Mouse (Mus musculus) midbrain, embryonic 15.5 days (tissue): Measurements from ENCODE around the gene Fjx1. TPM values are rescaled to one million over a fixed set of nuclear protein-coding genes. Genes with fewer than 3 reads are reported as not detected.
A peak's percentile ranks its signal among the peaks of the same experiment; 100 is the strongest.

Experiments used
- ATAC-seq: fragments of 200-750 bp; cut with Nextera tagmentation; replicated peaks from 2 replicates; pipeline ENCODE4 v1.8.0; 2017; ENCODE audit warnings: moderate TSS enrichment
- H3K27ac ChIP-seq: fragments of 300-500 bp; sonication (generic); 2 replicates; pipeline ENCODE4 v1.5.1; 2015; ENCODE audit warnings: mild to moderate bottlenecking, inconsistent platforms
- H3K27me3 ChIP-seq: fragments of 300-500 bp; sonication (generic); replicated peaks from 2 replicates; pipeline ENCODE4 v1.6.1; 2015; ENCODE audit warnings: inconsistent platforms
- H3K36me3 ChIP-seq: fragments of 300-500 bp; sonication (generic); replicated peaks from 2 replicates; pipeline ENCODE4 v1.6.1; 2015; ENCODE audit warnings: inconsistent platforms
- H3K4me1 ChIP-seq: fragments of 300-500 bp; sonication (generic); 2 replicates; pipeline ENCODE4 v1.6.1; 2015; ENCODE audit warnings: inconsistent platforms
- H3K4me2 ChIP-seq: fragments of 300-500 bp; sonication (generic); 2 replicates; pipeline ENCODE4 v1.6.1; 2015; ENCODE audit warnings: inconsistent platforms, mild to moderate bottlenecking, moderate library complexity
- H3K4me3 ChIP-seq: fragments of 300-500 bp; sonication (generic); 2 replicates; pipeline ENCODE4 v1.5.1; 2015; ENCODE audit warnings: mild to moderate bottlenecking, inconsistent platforms
- H3K9ac ChIP-seq: fragments of 300-500 bp; sonication (generic); 2 replicates; pipeline ENCODE4 v1.6.1; 2015; ENCODE audit warnings: mild to moderate bottlenecking, inconsistent platforms
- H3K9me3 ChIP-seq: fragments of 300-500 bp; sonication (generic); 2 replicates; pipeline ENCODE4 v1.6.1; 2016; ENCODE audit warnings: inconsistent platforms
- WGBS: fragments of 180-500 bp; shearing (Covaris S2); methylation state at CpG from one replicate; pipeline ENCODE4 v1.1.7; 2015; ENCODE audit warnings: mixed read lengths; 5-methylcytosine and 5-hydroxymethylcytosine counted together
- polyA plus RNA-seq: library from polyadenylated mRNA; unstranded; fragments of >200 nt; fragmentation: Nextera tagmentation; extraction: Ambion mirVana; gene quantifications from 2 replicates; pipeline ENCODE4 v1.2.1, GENCODE M21; 2015

Fjx1 gene
- 35.5 and 37.9 TPM in 2 replicates for polyA plus RNA-seq

GRCm38 (mm10) chr2:102451671-102452549 is at the start of gene Fjx1:
Gene Fjx1 (minus strand): TSS chr2:102452499.
- Histone ChIP-seq H3K27ac (peak within 1 kb of the TSS; percentile 94), H3K4me1 (peaks cover 26% of the 10 kb centered on the region), H3K27me3 (0 out of 2 replicates have a peak, but pooled peaks cover 2% of the 10 kb centered on the region), H3K36me3 (no peaks in the 10 kb centered on the region), H3K9me3 (no peaks in the 10 kb centered on the region), H3K9ac (peak within 1 kb of the TSS; percentile 81), H3K4me3 (peak within 1 kb of the TSS; percentile 65), H3K4me2 (peak within 1 kb of the TSS; percentile 87)
- peak; percentile 86 for ATAC-seq
- WGBS: under 1% methylated on average over 45 of the region's 49 CpGs

- no peak for ATAC-seq
- H3K9me3 ChIP-seq: no peaks in the 10 kb centered on the region
- no peak overlapping the region for H3K4me3 ChIP-seq
- no peak overlapping the region for H3K9ac ChIP-seq
- 55% methylated on average over 4 of the region's 4 CpGs for WGBS
- no peaks in the 10 kb centered on the region for H3K27me3 ChIP-seq
- H3K4me1 ChIP-seq: no peaks in the 10 kb centered on the region
- H3K4me2 ChIP-seq: no peak overlapping the region
- no peak overlapping the region for H3K27ac ChIP-seq
- no peaks in the 10 kb centered on the region for H3K36me3 ChIP-seq
Measured at GRCm38 (mm10) chr2:102500001-102500689, 47.8 kb upstream of the Fjx1 start.

- Histone ChIP-seq H3K9ac (no peak overlapping the region), H3K27ac (no peak overlapping the region), H3K4me2 (no peak overlapping the region), H3K4me1 (no peaks in the 10 kb centered on the region), H3K9me3 (no peaks in the 10 kb centered on the region), H3K27me3 (no peaks in the 10 kb centered on the region), H3K36me3 (no peaks in the 10 kb centered on the region), H3K4me3 (no peak overlapping the region)
- no peak for ATAC-seq
- WGBS: 56% methylated on average over 3 of the region's 3 CpGs
Measured at GRCm38 (mm10) chr2:102480738-102481137, 28.4 kb upstream of the Fjx1 start.

- H3K4me1 ChIP-seq: no peaks in the 10 kb centered on the region
- H3K27me3 ChIP-seq: no peaks in the 10 kb centered on the region
- H3K4me2 ChIP-seq: no peak overlapping the region
- no peak for ATAC-seq
- H3K27ac ChIP-seq: no peak overlapping the region
- H3K9me3 ChIP-seq: no peaks in the 10 kb centered on the region
- no peaks in the 10 kb centered on the region for H3K36me3 ChIP-seq
- H3K4me3 ChIP-seq: no peak overlapping the region
- H3K9ac ChIP-seq: no peak overlapping the region
- 65% methylated on average over 2 of the region's 2 CpGs for WGBS
Measured at GRCm38 (mm10) chr2:102476101-102476500, 23.8 kb upstream of the Fjx1 start.

- H3K4me3 ChIP-seq: no peak overlapping the region
- H3K9ac ChIP-seq: no peak overlapping the region
- H3K4me1 ChIP-seq: no peaks in the 10 kb centered on the region
- no peak overlapping the region for H3K27ac ChIP-seq
- no peaks in the 10 kb centered on the region for H3K36me3 ChIP-seq
- no peaks in the 10 kb centered on the region for H3K9me3 ChIP-seq
- 81% methylated on average over 3 of the region's 3 CpGs for WGBS
- H3K27me3 ChIP-seq: no peaks in the 10 kb centered on the region
- H3K4me2 ChIP-seq: no peak overlapping the region
- no peak for ATAC-seq
Measured at GRCm38 (mm10) chr2:102468645-102469044, 16.3 kb upstream of the Fjx1 start.

GRCm38 (mm10) chr2:102464342-102464732 is 12.0 kb upstream of the Fjx1 start:
- H3K27me3 ChIP-seq: no peaks in the 10 kb centered on the region
- H3K27ac ChIP-seq: peak overlapping the region; percentile 8; the same call in 1 of the 2 replicates
- H3K36me3 ChIP-seq: no peaks in the 10 kb centered on the region
- H3K4me2 ChIP-seq: no peak overlapping the region
- 0 out of 2 replicates have a peak, but pooled peaks have one; percentile 3 for ATAC-seq
- H3K4me3 ChIP-seq: no peak overlapping the region
- no peaks in the 10 kb centered on the region for H3K4me1 ChIP-seq
- no peak overlapping the region for H3K9ac ChIP-seq
- 86% methylated on average over 2 of the region's 2 CpGs for WGBS
- no peaks in the 10 kb centered on the region for H3K9me3 ChIP-seq

- WGBS: 62% methylated on average over 12 of the region's 12 CpGs
- H3K4me3 ChIP-seq: no peak overlapping the region
- peak; percentile 67 for ATAC-seq
- H3K9ac ChIP-seq: no peak overlapping the region
- no peaks in the 10 kb centered on the region for H3K9me3 ChIP-seq
- no peaks in the 10 kb centered on the region for H3K27me3 ChIP-seq
- H3K27ac ChIP-seq: peak overlapping the region; percentile 8
- no peaks in the 10 kb centered on the region for H3K36me3 ChIP-seq
- H3K4me1 ChIP-seq: no peaks in the 10 kb centered on the region
- H3K4me2 ChIP-seq: no peak overlapping the region
Measured at GRCm38 (mm10) chr2:102463587-102464341, 11.5 kb upstream of the Fjx1 start.

- Histone ChIP-seq H3K27me3 (no peaks in the 10 kb centered on the region), H3K9me3 (no peaks in the 10 kb centered on the region), H3K4me1 (peaks cover 8% of the 10 kb centered on the region; the same call in 1 of the 2 replicates), H3K4me2 (no peak overlapping the region), H3K27ac (no peak overlapping the region), H3K36me3 (no peaks in the 10 kb centered on the region), H3K9ac (no peak overlapping the region), H3K4me3 (no peak overlapping the region)
- ATAC-seq: no peak
- WGBS: 98% methylated on average over 1 of the region's 1 CpGs
Measured at GRCm38 (mm10) chr2:102461491-102461890, 9.2 kb upstream of the Fjx1 start.

GRCm38 (mm10) chr2:102455126-102455525 is 2.8 kb upstream of the Fjx1 start:
- Histone ChIP-seq H3K27ac (no peak overlapping the region), H3K9me3 (no peaks in the 10 kb centered on the region), H3K4me1 (peaks cover 15% of the 10 kb centered on the region), H3K36me3 (no peaks in the 10 kb centered on the region), H3K9ac (no peak overlapping the region), H3K4me2 (no peak overlapping the region), H3K27me3 (0 out of 2 replicates have a peak, but pooled peaks cover 2% of the 10 kb centered on the region), H3K4me3 (no peak overlapping the region)
- no peak for ATAC-seq
- 95% methylated on average over 1 of the region's 1 CpGs for WGBS

- Histone ChIP-seq H3K27ac (no peak overlapping the region), H3K27me3 (0 out of 2 replicates have a peak, but pooled peaks cover 2% of the 10 kb centered on the region), H3K4me2 (no peak overlapping the region), H3K9ac (no peak overlapping the region), H3K36me3 (no peaks in the 10 kb centered on the region), H3K4me1 (peaks cover 23% of the 10 kb centered on the region), H3K9me3 (no peaks in the 10 kb centered on the region), H3K4me3 (no peak overlapping the region)
- WGBS: 40% methylated on average over 3 of the region's 3 CpGs
- no peak for ATAC-seq
Measured at GRCm38 (mm10) chr2:102453447-102453846, 1.1 kb upstream of the Fjx1 start.

- peak; percentile 65 for ATAC-seq
- H3K9me3 ChIP-seq: no peaks in the 10 kb centered on the region
- WGBS: under 1% methylated on average over 106 of the region's 109 CpGs
- peaks cover 26% of the 10 kb centered on the region for H3K4me1 ChIP-seq
- peak overlapping the region; percentile 87 for H3K4me2 ChIP-seq
- peak overlapping the region; percentile 94 for H3K27ac ChIP-seq
- peak overlapping the region; percentile 65 for H3K4me3 ChIP-seq
- H3K9ac ChIP-seq: peak overlapping the region; percentile 81
- H3K36me3 ChIP-seq: no peaks in the 10 kb centered on the region
- 0 out of 2 replicates have a peak, but pooled peaks cover 2% of the 10 kb centered on the region for H3K27me3 ChIP-seq
Measured at GRCm38 (mm10) chr2:102450761-102451670, 1.3 kb downstream of the Fjx1 start.
